Mouse (Mus musculus) intestine, embryonic 16.5 days (tissue): ENCODE measurements at regions not wholly inside any gene's neighbourhood (a gene's known extent, or its start where the extent isn't known, plus 50 kb on each side); places are given as distances from the start of the nearest gene placed in this dataset.
A peak's percentile ranks its signal among the peaks of the same experiment; 100 is the strongest.
"Not testable (repeated sequence)": the region's sequence is repeated elsewhere in the genome, so short reads cannot be mapped to it uniquely, and the experiment has no call there.

ENCODE experiments used
- ATAC-seq: fragments of 200-750 bp; cut with Nextera tagmentation; 2 replicates; pipeline ENCODE4 v1.8.0; 2017; ENCODE audit warnings: moderate TSS enrichment, moderate library complexity
- H3K27ac ChIP-seq: fragments of 300-500 bp; sonication (generic); 2 replicates; pipeline ENCODE4 v1.5.1; 2014; ENCODE audit warnings: mild to moderate bottlenecking, low read length
- H3K27me3 ChIP-seq: fragments of 300-500 bp; sonication (generic); replicated peaks from 2 replicates; pipeline ENCODE4 v1.6.1; 2014; ENCODE audit warnings: low read length, control low read depth, mixed read lengths; ENCODE audit not compliant: control insufficient read depth, insufficient read depth
- H3K36me3 ChIP-seq: fragments of 300-500 bp; sonication (generic); 2 replicates; pipeline ENCODE4 v1.6.1; 2014; ENCODE audit warnings: low read length, control low read depth; ENCODE audit not compliant: control insufficient read depth, insufficient read depth
- H3K4me1 ChIP-seq: fragments of 300-500 bp; sonication (generic); 2 replicates; pipeline ENCODE4 v1.6.1; 2014; ENCODE audit warnings: low read length, control low read depth, mixed read lengths; ENCODE audit not compliant: control insufficient read depth, insufficient read depth
- H3K4me2 ChIP-seq: fragments of 300-500 bp; sonication (generic); 2 replicates; pipeline ENCODE4 v1.6.1; 2014; ENCODE audit warnings: low read depth, low read length, control low read depth
- H3K4me3 ChIP-seq: fragments of 300-500 bp; sonication (generic); 2 replicates; pipeline ENCODE4 v1.5.1; 2014; ENCODE audit warnings: mild to moderate bottlenecking, low read length
- H3K9ac ChIP-seq: fragments of 300-500 bp; sonication (generic); 2 replicates; pipeline ENCODE4 v1.6.1; 2014; ENCODE audit warnings: low read depth, low read length
- H3K9me3 ChIP-seq: fragments of 300-500 bp; sonication (generic); 2 replicates; pipeline ENCODE4 v1.6.1; 2016; ENCODE audit warnings: low read length, control low read depth; ENCODE audit not compliant: control insufficient read depth
- WGBS: fragments of 180-500 bp; shearing (Covaris S2); extraction: QIAGEN DNeasy Blood & Tissue Kit; methylation state at CpG from one replicate; pipeline ENCODE4 v1.1.7; 2014; 5-methylcytosine and 5-hydroxymethylcytosine counted together

DNA sequence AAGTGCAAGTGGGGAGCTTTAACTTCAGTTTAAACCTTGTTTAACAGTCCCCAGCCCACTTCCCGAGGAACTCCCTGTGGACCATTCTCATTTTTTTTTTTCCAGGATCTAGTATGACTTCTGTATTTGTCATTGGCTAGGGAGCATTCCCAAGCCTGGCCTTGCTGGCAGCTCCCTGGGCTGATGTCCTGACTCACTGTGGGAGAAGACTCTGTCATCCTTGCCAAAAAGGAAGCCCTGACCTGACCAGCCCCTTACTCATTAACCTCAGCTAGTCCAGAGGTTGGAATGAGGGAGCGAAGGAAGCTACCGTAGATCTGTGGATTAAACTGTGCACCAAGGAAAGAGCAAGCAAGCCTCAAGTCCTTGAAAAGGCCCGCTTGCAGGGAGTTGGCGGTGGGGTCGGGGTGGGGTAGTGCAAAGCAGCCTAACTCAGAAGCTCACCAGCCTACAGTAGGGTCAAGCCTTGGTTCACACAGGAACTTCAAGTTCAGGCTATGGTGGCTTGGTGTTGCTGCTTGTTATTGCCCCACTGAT is 130.3 kb downstream of the Kcnrg start:
- no peak overlapping the region for H3K9ac ChIP-seq
- H3K27ac ChIP-seq: no peak overlapping the region
- H3K27me3 ChIP-seq: no peaks in the 10 kb centered on the region
- no peaks in the 10 kb centered on the region for H3K4me1 ChIP-seq
- no peak overlapping the region for H3K4me3 ChIP-seq
- no peaks in the 10 kb centered on the region for H3K36me3 ChIP-seq
- ATAC-seq: no peak
- no peak overlapping the region for H3K4me2 ChIP-seq
- 76% methylated on average over 6 of the region's 6 CpGs for WGBS
- no peaks in the 10 kb centered on the region for H3K9me3 ChIP-seq

DNA sequence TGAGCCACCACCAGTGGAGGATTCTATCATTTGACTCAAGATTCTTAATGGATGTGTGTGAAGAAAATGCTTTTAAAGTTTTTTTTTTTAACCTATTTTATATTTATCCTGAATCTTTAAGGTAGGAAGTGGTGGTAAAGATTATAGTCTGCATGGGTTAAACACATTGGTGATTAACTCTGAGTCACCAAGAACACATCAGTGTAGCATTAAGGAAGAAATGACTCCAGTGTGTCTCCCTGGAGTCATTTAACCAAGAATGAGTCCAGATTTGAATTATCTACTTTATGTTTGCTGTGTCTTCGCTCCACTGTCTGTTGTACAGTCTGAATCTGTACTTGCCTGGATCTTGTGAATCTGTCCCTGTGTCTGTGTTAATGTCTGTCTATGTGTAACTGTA is 132.2 kb downstream of the Kcnrg start:
- H3K4me1 ChIP-seq: no peaks in the 10 kb centered on the region
- no peak overlapping the region for H3K27ac ChIP-seq
- H3K27me3 ChIP-seq: no peaks in the 10 kb centered on the region
- no peak overlapping the region for H3K9ac ChIP-seq
- no peak overlapping the region for H3K4me3 ChIP-seq
- 87% methylated on average over 1 of the region's 1 CpGs for WGBS
- no peaks in the 10 kb centered on the region for H3K36me3 ChIP-seq
- H3K4me2 ChIP-seq: no peak overlapping the region
- no peaks in the 10 kb centered on the region for H3K9me3 ChIP-seq
- ATAC-seq: no peak

DNA sequence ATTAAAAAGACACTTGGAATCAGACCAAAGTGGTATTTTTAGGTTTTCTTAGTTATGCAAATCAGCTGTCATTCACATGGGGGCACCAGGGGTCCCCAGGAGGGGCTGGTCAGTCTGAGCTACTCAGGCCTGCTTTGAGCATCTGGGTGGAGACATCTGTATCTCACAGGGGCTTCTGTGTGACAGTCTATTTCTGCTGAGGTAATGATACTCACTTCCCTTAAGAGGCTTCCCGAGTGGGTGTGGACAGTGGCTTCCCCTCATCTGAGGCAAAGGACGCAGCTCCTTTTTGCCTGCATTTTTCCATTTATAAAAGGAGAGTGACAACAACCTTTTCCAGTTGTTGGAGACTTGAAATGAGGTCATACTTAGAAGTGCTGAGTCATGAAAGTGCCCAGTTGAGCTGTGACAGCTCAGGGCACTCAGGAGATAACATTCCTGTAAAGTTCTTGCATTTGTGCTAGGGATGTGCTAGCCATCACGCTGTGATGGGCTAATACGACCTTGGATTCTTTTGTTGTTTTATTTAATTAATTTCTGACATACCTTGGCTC is 136.7 kb downstream of the Kcnrg start:
- Histone ChIP-seq H3K27me3 (no peaks in the 10 kb centered on the region), H3K4me1 (no peaks in the 10 kb centered on the region), H3K9ac (no peak overlapping the region), H3K27ac (no peak overlapping the region), H3K36me3 (no peaks in the 10 kb centered on the region), H3K9me3 (no peaks in the 10 kb centered on the region), H3K4me2 (no peak overlapping the region), H3K4me3 (no peak overlapping the region)
- WGBS: 44% methylated on average over 4 of the region's 4 CpGs
- ATAC-seq: no peak

GRCm38 (mm10) chr14:61753421-61753820 is 146.2 kb downstream of the Kcnrg start:
- no peak for ATAC-seq
- H3K4me2 ChIP-seq: no peak overlapping the region
- H3K9ac ChIP-seq: no peak overlapping the region
- 83% methylated on average over 3 of the region's 3 CpGs for WGBS
- H3K27me3 ChIP-seq: no peaks in the 10 kb centered on the region
- no peaks in the 10 kb centered on the region for H3K36me3 ChIP-seq
- no peak overlapping the region for H3K27ac ChIP-seq
- no peaks in the 10 kb centered on the region for H3K9me3 ChIP-seq
- H3K4me1 ChIP-seq: peaks cover 4% of the 10 kb centered on the region; the same call in 1 of the 2 replicates
- no peak overlapping the region for H3K4me3 ChIP-seq

- WGBS: 29% methylated on average over 1 of the region's 1 CpGs
- Histone ChIP-seq H3K9ac (no peak overlapping the region), H3K4me1 (peaks cover 4% of the 10 kb centered on the region; the same call in 1 of the 2 replicates), H3K4me2 (peak overlapping the region; percentile 54; the same call in 1 of the 2 replicates), H3K36me3 (no peaks in the 10 kb centered on the region), H3K4me3 (no peak overlapping the region), H3K27me3 (no peaks in the 10 kb centered on the region), H3K27ac (no peak overlapping the region), H3K9me3 (no peaks in the 10 kb centered on the region)
- no peak for ATAC-seq
Observed at GRCm38 (mm10) chr14:61756651-61757050, 149.4 kb downstream of the Kcnrg start.

DNA sequence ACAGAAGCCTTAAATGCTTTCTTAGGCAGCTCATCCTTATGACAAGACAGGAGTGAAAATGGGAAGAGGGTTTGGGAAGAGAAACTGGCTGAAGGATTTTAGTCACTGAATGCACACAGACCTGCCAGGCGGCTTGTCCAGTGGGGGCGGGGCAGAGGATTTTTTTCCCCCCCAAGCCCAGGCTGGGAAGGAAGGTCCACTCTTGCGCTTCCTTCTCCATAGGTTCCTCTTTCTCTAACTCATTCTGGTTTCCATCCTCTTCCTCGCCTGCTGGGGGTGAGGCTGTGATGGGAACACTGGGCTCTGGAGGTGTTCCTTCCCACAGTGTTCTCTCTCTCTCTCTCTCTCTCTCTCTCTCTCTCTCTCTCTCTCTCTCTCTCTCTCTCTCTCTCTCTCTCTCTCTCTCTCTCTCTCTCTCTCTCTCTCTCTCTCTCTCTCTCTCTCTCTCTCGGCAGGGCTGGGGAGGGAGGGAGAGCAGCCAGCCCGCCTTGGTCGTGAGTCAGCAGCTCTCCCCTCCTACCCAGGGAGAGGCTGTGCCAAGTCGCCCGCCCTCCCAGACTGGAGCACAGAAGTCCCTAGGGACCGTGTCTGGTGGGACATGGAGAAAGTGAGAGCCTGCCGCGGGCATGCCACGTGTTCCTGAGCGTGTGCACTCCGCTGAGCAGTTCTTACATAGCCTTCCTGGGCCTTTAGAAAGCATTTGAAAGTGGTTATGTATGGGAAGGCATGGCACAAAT is 150.0 kb downstream of the Kcnrg start:
- peak; percentile 92 for ATAC-seq
- Histone ChIP-seq H3K27ac (no peak overlapping the region), H3K9ac (peak overlapping the region; percentile 61), H3K27me3 (no peaks in the 10 kb centered on the region), H3K4me2 (peak overlapping the region; percentile 54), H3K36me3 (no peaks in the 10 kb centered on the region), H3K4me1 (peaks cover 4% of the 10 kb centered on the region; the same call in 1 of the 2 replicates), H3K4me3 (peak overlapping the region; percentile 28), H3K9me3 (no peaks in the 10 kb centered on the region)
- 10% methylated on average over 14 of the region's 15 CpGs for WGBS

GRCm38 (mm10) chr14:61757823-61758175 is 150.5 kb downstream of the Kcnrg start:
- H3K4me3 ChIP-seq: peak overlapping the region; percentile 28
- H3K9me3 ChIP-seq: no peaks in the 10 kb centered on the region
- peak overlapping the region; percentile 54 for H3K4me2 ChIP-seq
- H3K4me1 ChIP-seq: peaks cover 4% of the 10 kb centered on the region; the same call in 1 of the 2 replicates
- ATAC-seq: no peak
- no peaks in the 10 kb centered on the region for H3K36me3 ChIP-seq
- 35% methylated on average over 7 of the region's 7 CpGs for WGBS
- H3K9ac ChIP-seq: peak overlapping the region; percentile 61
- H3K27me3 ChIP-seq: no peaks in the 10 kb centered on the region
- no peak overlapping the region for H3K27ac ChIP-seq

- H3K27ac ChIP-seq: no peak overlapping the region
- no peak overlapping the region for H3K4me2 ChIP-seq
- H3K36me3 ChIP-seq: no peaks in the 10 kb centered on the region
- no peak overlapping the region for H3K9ac ChIP-seq
- WGBS: 93% methylated on average over 5 of the region's 5 CpGs
- no peaks in the 10 kb centered on the region for H3K27me3 ChIP-seq
- no peak overlapping the region for H3K4me3 ChIP-seq
- ATAC-seq: no peak
- H3K9me3 ChIP-seq: no peaks in the 10 kb centered on the region
- H3K4me1 ChIP-seq: peaks cover 4% of the 10 kb centered on the region; the same call in 1 of the 2 replicates
Observed at GRCm38 (mm10) chr14:61758586-61758985, 151.3 kb downstream of the Kcnrg start.

- not testable (repeated sequence) for H3K4me3 ChIP-seq, ATAC-seq
Observed at GRCm38 (mm10) chr14:61760176-61760575, 152.9 kb downstream of the Kcnrg start.

More at GRCm38 (mm10) chr14:61760176-61760575, 152.9 kb downstream of the Kcnrg start:
- H3K9ac ChIP-seq, H3K9me3 ChIP-seq, H3K4me2 ChIP-seq, H3K36me3 ChIP-seq, H3K27me3 ChIP-seq, H3K27ac ChIP-seq, H3K4me1 ChIP-seq: not testable (repeated sequence)
- WGBS: 72% methylated on average over 12 of the region's 12 CpGs
